Mouse (Mus musculus) myocyte (in vitro differentiated cells): ENCODE results near the gene Cecr2.

Source experiments
- MAX ChIP-seq: IDR thresholded peaks from one replicate; pipeline ENCODE4 v1.6.1; 2011; ENCODE audit warnings: low read depth, mild to moderate bottlenecking, control low read depth
- POLR2A ChIP-seq: IDR thresholded peaks from one replicate; pipeline ENCODE4 v1.6.1; 2011; ENCODE audit warnings: low read depth, mild to moderate bottlenecking, control low read depth, moderate library complexity; ENCODE audit not compliant: insufficient read length
- TCF3 ChIP-seq: IDR thresholded peaks from one replicate; pipeline ENCODE4 v1.6.1; 2011; ENCODE audit warnings: low read depth, control low read depth; ENCODE audit not compliant: insufficient read length
- USF1 ChIP-seq: IDR thresholded peaks from one replicate; pipeline ENCODE4 v1.6.1; 2011; ENCODE audit warnings: low read depth, mild to moderate bottlenecking, control low read depth, moderate library complexity

DNA sequence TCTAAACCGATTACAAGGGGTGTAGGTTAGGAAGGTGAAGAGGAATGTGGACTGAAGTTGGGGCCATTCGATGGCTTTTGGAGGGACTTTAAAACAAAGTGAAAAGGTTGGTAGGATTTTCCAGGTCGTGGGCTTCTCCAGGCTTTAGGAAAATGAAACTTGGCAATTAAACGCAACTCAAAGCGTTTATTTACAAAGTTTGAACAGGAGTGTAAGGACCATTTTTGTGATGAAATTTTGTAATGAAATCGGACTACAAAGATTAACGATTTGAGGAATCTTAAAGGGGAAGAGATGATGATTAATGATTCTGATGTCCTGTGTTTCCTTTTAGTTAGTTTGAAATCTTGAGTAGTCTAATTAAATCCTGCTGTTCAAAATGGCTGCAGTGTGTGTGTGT, 1.7 kb downstream of the Cecr2 start:
- TF ChIP-seq MAX (no peak), POLR2A (no peak), TCF3 (no peak), USF1 (no peak)
